In genomic region chr17:9893966-9894365, GRCm38 (mm10) we compare ENCODE assay signal across 8 mouse cellular contexts.
DNase-seq lines count a peak whose midpoint lies in the region; ATAC-seq and TF ChIP-seq lines count a peak whose summit lies in the region.

No protein-coding gene starts in this region.

- H3K9ac ChIP-seq in ES-E14 (ENCODE audit: insufficient read depth, low read depth, low read length, poor library complexity, severe bottlenecking), result no peak overlapping the region
- H3K9ac ChIP-seq in limb, embryonic 14.5 days (ENCODE audit: low read depth, low read length, severe bottlenecking), result no peak overlapping the region

- H3K36me3 ChIP-seq in heart, embryonic 10.5 days, result no peaks in the 10 kb centered on the region
- no peaks in the 10 kb centered on the region for H3K36me3 ChIP-seq in ES-E14 (ENCODE audit: control insufficient read depth, insufficient read depth, low read length, poor library complexity, severe bottlenecking)
- H3K36me3 ChIP-seq in limb, embryonic 14.5 days (ENCODE audit: control insufficient read depth, insufficient read depth, low read length), result no peaks in the 10 kb centered on the region

- peaks cover 44% of the 10 kb centered on the region for H3K4me1 ChIP-seq in heart, embryonic 10.5 days
- peaks cover 5 to 6% of the 10 kb centered on the region in 2 experiments; a peak in 3 of 4 replicates for H3K4me1 ChIP-seq in ES-E14 (ENCODE audit: control insufficient read depth in 2 of 2, insufficient read depth in 2 of 2, low read length in 2 of 2, poor library complexity in 1 of 2)
- H3K4me1 ChIP-seq in limb, embryonic 14.5 days (ENCODE audit: control insufficient read depth, insufficient read depth, low read length), result peaks cover 18% of the 10 kb centered on the region

- peak overlapping the region; percentile 86; the same call in 1 of the 2 replicates for H3K27ac ChIP-seq in heart, embryonic 10.5 days
- H3K27ac ChIP-seq in ES-E14 (ENCODE audit: insufficient read depth, low read depth, low read length, poor library complexity, severe bottlenecking), result no peak overlapping the region
- no peak overlapping the region for H3K27ac ChIP-seq in limb, embryonic 14.5 days (replicated peaks; ENCODE audit: low read depth, low read length)

- peak; percentile 46; the same call in 1 of the 2 replicates for ATAC-seq in limb, embryonic 14.5 days (ENCODE audit: low FRiP score, low read depth)
- ATAC-seq in frontal cortex, adult (ENCODE audit: low TSS enrichment), result no peak

- WGBS in heart, embryonic 10.5 days, result 45% methylated on average over 6 of the region's 6 CpGs
- WGBS in limb, embryonic 14.5 days, result 50% methylated on average over 6 of the region's 6 CpGs

- in situ Hi-C loops in ES-E14 (cut with MboI; ENCODE audit: low sequenced_read_pairs in 2 of 2, unreplicated experiment in 2 of 2), result no loop called here

- no peaks in the 10 kb centered on the region for H3K27me3 ChIP-seq in heart, embryonic 10.5 days (ENCODE audit: insufficient read depth, poor library complexity, severe bottlenecking)
- no peaks in the 10 kb centered on the region for H3K27me3 ChIP-seq in limb, embryonic 14.5 days (ENCODE audit: control insufficient read depth, insufficient read depth, low read length)

- H3K4me2 ChIP-seq in limb, embryonic 14.5 days (replicated peaks; ENCODE audit: low read depth, low read length, severe bottlenecking), result no peak overlapping the region

- DNase-seq in heart, embryonic 10.5 days (ENCODE audit: low spot score), result peak; percentile 85
- no peak for DNase-seq in heart, adult 8-10 months (ENCODE audit: low spot score)
- no peak for DNase-seq in ES-E14 (ENCODE audit: low read depth, low spot score)
- peak; percentile 53 for DNase-seq in forelimb bud, embryonic 11.5 days (ENCODE audit: low read depth, low spot score)
- DNase-seq in limb, embryonic 14.5 days (ENCODE audit: low spot score), result peak; percentile 16
- no peak for DNase-seq in left cerebral cortex, adult 18-20 months (ENCODE audit: low spot score in 2 of 2)
- no peak for DNase-seq in urinary bladder, postnatal 4 days (ENCODE audit: low spot score in 2 of 2)

- TF ChIP-seq POLR2A in limb, embryonic 14.5 days (IDR thresholded peaks at IDR 0.05; ENCODE audit: borderline replicate concordance, extremely low read depth, insufficient read depth, insufficient read length), result no peak

- no peak overlapping the region for H3K4me3 ChIP-seq in heart, embryonic 10.5 days
- H3K4me3 ChIP-seq in ES-E14 (ENCODE audit: insufficient read depth in 1 of 2, low read depth in 1 of 2, low read length in 2 of 2, poor library complexity in 1 of 2, severe bottlenecking in 1 of 2), result no peak overlapping the region
- no peak overlapping the region for H3K4me3 ChIP-seq in limb, embryonic 14.5 days (replicated peaks; ENCODE audit: low read length)

- H3K9me3 ChIP-seq in heart, embryonic 10.5 days, result no peaks in the 10 kb centered on the region
- H3K9me3 ChIP-seq in ES-E14 (ENCODE audit: control insufficient read depth, insufficient read depth, low read depth, low read length), result no peaks in the 10 kb centered on the region
- no peaks in the 10 kb centered on the region for H3K9me3 ChIP-seq in limb, embryonic 14.5 days (ENCODE audit: control insufficient read depth, low read length)

TF ChIP-seq in ES-E14, 5 proteins besides CTCF, POLR2A, EP300 and RAD21:
- TF ChIP-seq ZNF384 (IDR thresholded peaks at IDR 0.05; ENCODE audit: low read depth, low read length) (no peak), CHD2 (IDR thresholded peaks at IDR 0.05; ENCODE audit: low read depth, low read length) (no peak), ZC3H11A (IDR thresholded peaks at IDR 0.05; ENCODE audit: borderline replicate concordance, low read depth, low read length) (peak; percentile 68)

Comparison
In these comparisons a context has a peak if more than half of its experiments do, and no peak if none do; other contexts are left out.
1. DNase-seq: peak in heart, embryonic 10.5 days (single experiment), forelimb bud, embryonic 11.5 days (single experiment) and limb, embryonic 14.5 days (single experiment); none in heart, adult 8-10 months (single experiment), ES-E14 (single experiment), left cerebral cortex, adult 18-20 months (0 of 2) and urinary bladder, postnatal 4 days (0 of 2).